Mouse (Mus musculus) G1E (cell line): ENCODE results near the gene AC170998.1. TPM values are rescaled to one million over a fixed set of nuclear protein-coding genes. Genes with fewer than 3 reads are reported as not detected.

Source experiments
- ATAC-seq: 2 replicates; pipeline ENCODE4 v1.8.0; 2016; ENCODE audit warnings: mild to moderate bottlenecking; ENCODE audit not compliant: insufficient number of reproducible peaks, poor library complexity, low FRiP score, severe bottlenecking; ENCODE audit errors: extremely low read depth
- DNase-seq: peaks from one replicate; pipeline ENCODE4 v3.0.0; 2012; ENCODE audit warnings: low spot score
- H3K27me3 ChIP-seq: 2 replicates; pipeline ENCODE4 v1.6.1; 2012; ENCODE audit warnings: mild to moderate bottlenecking, low read length, inconsistent platforms; ENCODE audit not compliant: insufficient read depth
- H3K36me3 ChIP-seq: replicated peaks from 2 replicates; pipeline ENCODE3; 2012; ENCODE audit warnings: mild to moderate bottlenecking, inconsistent platforms
- H3K4me1 ChIP-seq: 2 replicates; pipeline ENCODE4 v1.6.1; 2012; ENCODE audit warnings: low read depth, low read length, inconsistent platforms, mixed read lengths; ENCODE audit not compliant: insufficient read depth
- H3K4me3 ChIP-seq: 2 replicates; pipeline ENCODE4 v1.5.1; 2012; ENCODE audit warnings: low read depth, mild to moderate bottlenecking, inconsistent platforms, low read length, moderate library complexity, mixed read lengths
- H3K9me3 ChIP-seq: replicated peaks from 2 replicates; pipeline ENCODE4 v1.6.1; 2012; ENCODE audit warnings: inconsistent platforms
- CTCF ChIP-seq: IDR thresholded peaks from 2 replicates; pipeline ENCODE4 v1.5.1; 2012; ENCODE audit warnings: low read depth, low read length, inconsistent platforms, mixed read lengths
- GATA1 ChIP-seq: IDR thresholded peaks from 2 replicates; pipeline ENCODE4 v1.6.1; 2012; ENCODE audit warnings: borderline replicate concordance, low read length, inconsistent platforms, mixed read lengths
- GATA2 ChIP-seq: IDR thresholded peaks from 2 replicates; pipeline ENCODE4 v1.6.1; 2012; ENCODE audit warnings: low read depth, low read length, inconsistent platforms, borderline replicate concordance
- POLR2AphosphoS5 ChIP-seq: IDR thresholded peaks from 2 replicates; pipeline ENCODE4 v1.6.1; 2012; ENCODE audit warnings: low read depth, low read length, inconsistent platforms; ENCODE audit not compliant: insufficient replicate concordance
- TAL1 ChIP-seq: conservative IDR thresholded peaks from 2 replicates; pipeline ENCODE4 v1.6.1; 2012; ENCODE audit warnings: low read depth, low read length, inconsistent platforms, mixed read lengths
- polyA plus RNA-seq: library from polyadenylated mRNA; stranded (reverse); fragments of >175 nt; gene quantifications from 2 replicates; pipeline ENCODE4 v1.2.3, GENCODE M21; 2012
- total RNA-seq, 2 experiments: library from RNA; stranded (forward) in 1 of 2; stranded (reverse) in 1 of 2; fragments of 200-1000 nt in 1 of 2; fragments of >200 nt in 1 of 2; fragmentation: Nextera tagmentation in 1 of 2; gene quantifications; 2 replicates each; pipeline ENCODE4 v1.2.3; 2014 to 2017

Gene AC170998.1
- total and polyA plus RNA-seq, 3 experiments = 1.3 to 5.6 TPM; not detected in 1

GRCm38 (mm10) chr17:28696641-28697040 is 29.2 kb upstream of the AC170998.1 start:
- Histone ChIP-seq H3K4me3 (peak overlapping the region; percentile 42; the same call in 1 of the 2 replicates), H3K9me3 (no peaks in the 10 kb centered on the region), H3K27me3 (no peaks in the 10 kb centered on the region), H3K36me3 (peaks cover 55% of the 10 kb centered on the region), H3K4me1 (peaks cover 83% of the 10 kb centered on the region)
- ATAC-seq = no peak
- no peak for TF ChIP-seq TAL1
- TF ChIP-seq CTCF = no peak
- no peak for TF ChIP-seq POLR2AphosphoS5
- no peak for TF ChIP-seq GATA2
- TF ChIP-seq GATA1 = no peak
- no peak for DNase-seq

- ATAC-seq (peak; percentile 59), DNase-seq (no peak)
- Histone ChIP-seq H3K9me3 (no peaks in the 10 kb centered on the region), H3K27me3 (no peaks in the 10 kb centered on the region), H3K36me3 (peaks cover 60% of the 10 kb centered on the region), H3K4me1 (peaks cover 88% of the 10 kb centered on the region), H3K4me3 (peak overlapping the region; percentile 52; the same call in 1 of the 2 replicates)
- TF ChIP-seq CTCF (no peak), TAL1 (peak; percentile 73)
Measured at GRCm38 (mm10) chr17:28697290-28698195, 28.3 kb upstream of the AC170998.1 start.

GRCm38 (mm10) chr17:28698245-28698644 is 27.6 kb upstream of the AC170998.1 start:
- no peak for ATAC-seq
- no peak for DNase-seq
- Histone ChIP-seq H3K4me1 (peaks cover 85% of the 10 kb centered on the region), H3K27me3 (no peaks in the 10 kb centered on the region), H3K9me3 (no peaks in the 10 kb centered on the region), H3K36me3 (peaks cover 62% of the 10 kb centered on the region), H3K4me3 (no peak overlapping the region; the same call in 1 of the 2 replicates)
- TF ChIP-seq GATA2 (no peak), POLR2AphosphoS5 (no peak), TAL1 (no peak), CTCF (no peak), GATA1 (no peak)

GRCm38 (mm10) chr17:28698672-28699071 is 27.2 kb upstream of the AC170998.1 start:
- H3K9me3 ChIP-seq = no peaks in the 10 kb centered on the region
- H3K36me3 ChIP-seq = peaks cover 58% of the 10 kb centered on the region
- no peak for ATAC-seq
- TF ChIP-seq CTCF (no peak), GATA1 (no peak), TAL1 (no peak), GATA2 (no peak), POLR2AphosphoS5 (no peak)
- no peak overlapping the region; the same call in 1 of the 2 replicates for H3K4me3 ChIP-seq
- H3K27me3 ChIP-seq = no peaks in the 10 kb centered on the region
- no peak for DNase-seq
- peaks cover 81% of the 10 kb centered on the region for H3K4me1 ChIP-seq

- TF ChIP-seq POLR2AphosphoS5 (no peak), TAL1 (0 out of 2 replicates have a peak, but pooled peaks have one; percentile 26)
- peaks cover 72% of the 10 kb centered on the region for H3K4me1 ChIP-seq
- H3K4me3 ChIP-seq = no peak overlapping the region; the same call in 1 of the 2 replicates
- no peaks in the 10 kb centered on the region for H3K27me3 ChIP-seq
- no peaks in the 10 kb centered on the region for H3K9me3 ChIP-seq
- peak; percentile 55; the same call in 1 of the 2 replicates for ATAC-seq
- H3K36me3 ChIP-seq = peaks cover 51% of the 10 kb centered on the region
- DNase-seq = no peak
Measured at GRCm38 (mm10) chr17:28699789-28700188, 26.1 kb upstream of the AC170998.1 start.

DNA sequence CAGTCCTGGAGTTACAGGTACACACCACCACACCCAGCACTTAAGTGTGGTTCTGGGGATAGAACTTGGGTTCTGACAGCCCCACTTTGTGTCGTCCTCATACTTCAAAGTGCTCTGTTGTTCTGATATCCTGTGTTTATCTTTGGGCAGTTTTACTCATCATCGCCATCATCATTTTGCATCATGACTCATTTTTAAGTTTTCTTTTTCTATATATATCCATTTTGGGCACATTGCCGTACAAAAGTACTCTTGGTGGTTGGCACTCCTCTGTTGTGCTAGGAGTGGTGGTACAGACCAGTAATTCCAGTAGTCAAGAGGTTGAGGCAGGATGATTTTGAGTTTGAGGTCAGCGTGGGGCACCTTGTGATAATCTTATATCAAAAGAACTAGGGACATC is 24.7 kb upstream of the AC170998.1 start:
- no peaks in the 10 kb centered on the region for H3K27me3 ChIP-seq
- H3K36me3 ChIP-seq = peaks cover 53% of the 10 kb centered on the region
- H3K4me3 ChIP-seq = no peak overlapping the region
- no peak for ATAC-seq
- no peak for TF ChIP-seq CTCF
- TF ChIP-seq GATA1 = no peak
- TF ChIP-seq POLR2AphosphoS5 = no peak
- TF ChIP-seq TAL1 = no peak
- no peak for TF ChIP-seq GATA2
- H3K9me3 ChIP-seq = no peaks in the 10 kb centered on the region
- H3K4me1 ChIP-seq = peaks cover 72% of the 10 kb centered on the region
- DNase-seq = no peak
